Comparison of ENCODE assay signal across 24 mouse cellular contexts in genomic region chr2:77707138-77707537, GRCm38 (mm10).
"Had no signal": no experiment of that assay in that cellular context is flagged by ENCODE, and none has a peak within 500 bp of the region (broad histone marks: within the 10 kb centered on the region; RNA-seq: fewer than 3 reads in every experiment).

No protein-coding gene starts in this region.

- H3K27ac ChIP-seq: gastrocnemius, adult 2 months; heart, adult 2 months; heart, embryonic 13.5 days; heart, embryonic 15.5 days; hindbrain, embryonic 12.5 days; hindbrain, embryonic 15.5 days; intestine, embryonic 15.5 days; layer of hippocampus, adult 2 months; left cerebral cortex, adult 2 months; limb, embryonic 12.5 days had no signal

- H3K9ac ChIP-seq: heart, embryonic 13.5 days; heart, embryonic 15.5 days; hindbrain, embryonic 12.5 days; hindbrain, embryonic 15.5 days; intestine, embryonic 15.5 days; limb, embryonic 12.5 days had no signal

- DNase-seq: gastrocnemius, adult 2 months; gastrocnemius, postnatal 10 days; gastrocnemius, postnatal 25 days; heart, adult 2 months; heart, postnatal 4 days; kidney, adult 18-20 months; kidney, adult 8-10 months; kidney, postnatal 10 days; kidney, postnatal 25 days; kidney, postnatal 4 days; liver had no signal

- H3K9me3 ChIP-seq: heart, embryonic 13.5 days; heart, embryonic 15.5 days; hindbrain, embryonic 12.5 days; hindbrain, embryonic 15.5 days; intestine, embryonic 15.5 days; limb, embryonic 12.5 days had no signal

- ATAC-seq: forebrain, embryonic 16.5 days; inflammation-experienced regulatory T-cells, adult 6 months; intestine, embryonic 15.5 days; intestine, postnatal 0 days had no signal

- H3K36me3 ChIP-seq: heart, embryonic 13.5 days; heart, embryonic 15.5 days; hindbrain, embryonic 12.5 days; hindbrain, embryonic 15.5 days; intestine, embryonic 15.5 days; limb, embryonic 12.5 days had no signal

- H3K4me2 ChIP-seq: heart, embryonic 11.5 days; heart, embryonic 13.5 days; heart, embryonic 15.5 days; hindbrain, embryonic 12.5 days; hindbrain, embryonic 15.5 days; intestine, embryonic 15.5 days; limb, embryonic 12.5 days; liver, embryonic 11.5 days had no signal

- H3K4me3 ChIP-seq: gastrocnemius, adult 2 months; heart, adult 2 months; heart, embryonic 13.5 days; heart, embryonic 15.5 days; hindbrain, embryonic 12.5 days; hindbrain, embryonic 15.5 days; intestine, embryonic 15.5 days; layer of hippocampus, adult 2 months; left cerebral cortex, adult 2 months; limb, embryonic 12.5 days had no signal

- H3K4me1 ChIP-seq: heart, embryonic 15.5 days; intestine, embryonic 15.5 days had no signal

- H3K27me3 ChIP-seq: heart, embryonic 13.5 days; heart, embryonic 15.5 days; hindbrain, embryonic 12.5 days; hindbrain, embryonic 15.5 days; intestine, embryonic 15.5 days; limb, embryonic 12.5 days had no signal
